Mouse (Mus musculus): ENCODE measurements around the gene Gga3. TPM values are rescaled to one million over a fixed set of nuclear protein-coding genes. Genes with fewer than 3 reads are reported as not detected.

Gene Gga3
- polyA plus RNA-seq, 1 experiment, result 102 TPM

DNA sequence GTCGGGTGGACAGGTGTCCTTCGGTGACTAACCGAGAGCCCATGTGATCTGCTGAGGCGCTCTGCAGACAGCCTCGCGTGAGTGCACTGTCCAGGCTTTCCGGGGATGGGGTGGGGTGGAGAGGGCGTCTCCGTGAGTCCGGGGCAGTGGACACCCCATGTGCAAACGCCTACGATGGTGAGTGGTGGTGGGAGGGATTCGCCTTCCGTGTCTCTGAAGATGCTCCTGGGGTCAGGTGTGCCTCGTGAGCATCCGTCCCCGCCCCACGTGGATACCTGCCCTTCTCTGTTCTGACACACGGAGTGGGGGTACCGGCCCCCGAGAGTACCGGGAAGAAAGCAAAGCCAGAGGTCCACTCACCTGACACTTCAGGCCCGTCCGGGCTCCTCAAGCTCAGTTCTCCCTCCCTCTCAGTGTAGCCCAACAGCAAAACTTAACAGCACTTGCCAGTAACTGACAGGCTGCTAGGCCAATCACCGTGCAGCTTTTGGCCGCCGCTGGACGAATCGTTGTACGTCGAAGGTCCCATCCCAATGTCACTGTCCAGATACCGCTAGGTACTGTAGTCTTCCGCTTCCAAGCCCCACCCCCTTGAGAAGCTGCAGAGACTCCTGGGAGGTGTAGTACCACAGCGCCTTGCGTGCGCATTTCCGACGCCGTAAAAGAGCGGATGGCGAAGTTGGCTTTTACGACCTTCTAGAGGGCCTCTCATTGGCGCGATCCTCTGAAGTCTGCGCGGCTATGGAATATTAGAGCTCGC is 24.0 kb upstream of the Gga3 start, which contains the start of gene Slc25a19:
Gene Slc25a19, minus strand, starts transcription at position 591 of the 760 bp plus-strand sequence.
- peak within 1 kb of the TSS; percentile 78 for H3K4me3 ChIP-seq (ENCODE audit: control insufficient read depth, insufficient read depth, low read length)
- no peaks in the 10 kb centered on the region for H3K27me3 ChIP-seq (ENCODE audit: control insufficient read depth, insufficient read depth, low read length)
- H3K27ac ChIP-seq (ENCODE audit: control insufficient read depth, insufficient read depth, low read length), result no peak within 1 kb of the TSS
- H3K4me1 ChIP-seq (replicated peaks; ENCODE audit: control insufficient read depth, insufficient read depth, low read length), result peaks cover 9% of the 10 kb centered on the region
- peak; percentile 98 for DNase-seq
- peaks cover 2% of the 10 kb centered on the region for H3K36me3 ChIP-seq (ENCODE audit: control insufficient read depth, insufficient read depth, low read length)
- under 1% methylated on average over 47 of the region's 47 CpGs for WGBS
- TF ChIP-seq POLR2A (IDR thresholded peaks at IDR 0.05; ENCODE audit: control insufficient read depth, extremely low read depth, insufficient read depth, low read length, poor library complexity) (peak; percentile 53; the same call in 1 of the 2 replicates), CTCF (IDR thresholded peaks at IDR 0.05; ENCODE audit: borderline replicate concordance, control insufficient read depth, extremely low read depth, insufficient read depth, low read length, poor library complexity) (peak; percentile 38; the same call in 1 of the 2 replicates)

- H3K4me1 ChIP-seq (replicated peaks; ENCODE audit: control insufficient read depth, insufficient read depth, low read length), result peaks cover 9% of the 10 kb centered on the region
- H3K27ac ChIP-seq (ENCODE audit: control insufficient read depth, insufficient read depth, low read length), result no peak overlapping the region
- DNase-seq, result no peak
- H3K36me3 ChIP-seq (ENCODE audit: control insufficient read depth, insufficient read depth, low read length), result peaks cover 10% of the 10 kb centered on the region
- H3K27me3 ChIP-seq (ENCODE audit: control insufficient read depth, insufficient read depth, low read length), result no peaks in the 10 kb centered on the region
- H3K4me3 ChIP-seq (ENCODE audit: control insufficient read depth, insufficient read depth, low read length), result peak overlapping the region; percentile 78; the same call in 1 of the 2 replicates
- WGBS, result 75% methylated on average over 11 of the region's 11 CpGs
- no peak for TF ChIP-seq POLR2A (IDR thresholded peaks at IDR 0.05; ENCODE audit: control insufficient read depth, extremely low read depth, insufficient read depth, low read length, poor library complexity)
- no peak for TF ChIP-seq CTCF (IDR thresholded peaks at IDR 0.05; ENCODE audit: borderline replicate concordance, control insufficient read depth, extremely low read depth, insufficient read depth, low read length, poor library complexity)
These were observed 23.2 kb upstream of the Gga3 start for GRCm38 (mm10) chr11:115626824-115627616.

DNA sequence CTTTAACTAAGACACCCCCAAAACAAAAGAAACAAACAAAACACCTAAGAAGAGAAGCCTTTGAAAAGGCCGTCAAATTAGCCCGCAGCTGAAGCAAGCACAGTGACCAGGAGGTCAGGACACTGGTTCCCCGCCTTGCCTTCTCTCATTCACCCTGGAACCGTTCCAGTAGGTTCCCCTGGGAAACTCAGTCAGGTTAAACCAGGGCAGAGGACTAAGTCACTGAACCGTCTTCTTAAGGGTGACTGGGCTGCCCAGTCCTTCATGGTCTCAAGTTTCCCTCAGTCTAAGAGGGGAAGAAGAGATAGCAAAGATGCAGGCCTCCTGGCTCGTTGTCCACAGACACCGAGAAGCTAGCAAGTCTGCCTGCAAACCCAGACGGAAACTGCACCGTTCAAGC is 22.0 kb upstream of the Gga3 start:
- no peak for TF ChIP-seq POLR2A (IDR thresholded peaks at IDR 0.05; ENCODE audit: control insufficient read depth, extremely low read depth, insufficient read depth, low read length, poor library complexity)
- TF ChIP-seq CTCF (IDR thresholded peaks at IDR 0.05; ENCODE audit: borderline replicate concordance, control insufficient read depth, extremely low read depth, insufficient read depth, low read length, poor library complexity), result no peak
- no peak for DNase-seq
- 96% methylated on average over 9 of the region's 9 CpGs for WGBS

GRCm38 (mm10) chr11:115623487-115624070 is 19.7 kb upstream of the Gga3 start:
- H3K4me3 ChIP-seq (ENCODE audit: control insufficient read depth, insufficient read depth, low read length), result no peak overlapping the region
- no peak for DNase-seq
- TF ChIP-seq POLR2A (IDR thresholded peaks at IDR 0.05; ENCODE audit: control insufficient read depth, extremely low read depth, insufficient read depth, low read length, poor library complexity) (no peak), CTCF (IDR thresholded peaks at IDR 0.05; ENCODE audit: borderline replicate concordance, control insufficient read depth, extremely low read depth, insufficient read depth, low read length, poor library complexity) (0 out of 2 replicates have a peak, but pooled peaks have one; percentile 8)
- no peaks in the 10 kb centered on the region for H3K27me3 ChIP-seq (ENCODE audit: control insufficient read depth, insufficient read depth, low read length)
- WGBS, result 89% methylated on average over 9 of the region's 9 CpGs
- peaks cover 21% of the 10 kb centered on the region for H3K36me3 ChIP-seq (ENCODE audit: control insufficient read depth, insufficient read depth, low read length)
- H3K27ac ChIP-seq (ENCODE audit: control insufficient read depth, insufficient read depth, low read length), result no peak overlapping the region
- H3K4me1 ChIP-seq (replicated peaks; ENCODE audit: control insufficient read depth, insufficient read depth, low read length), result peaks cover 3% of the 10 kb centered on the region; the same call in 1 of the 2 replicates

More for the DNA sequence above, 22.0 kb upstream of the Gga3 start:
- Histone ChIP-seq H3K4me1 (replicated peaks; ENCODE audit: control insufficient read depth, insufficient read depth, low read length) (peaks cover 5% of the 10 kb centered on the region), H3K4me3 (ENCODE audit: control insufficient read depth, insufficient read depth, low read length) (no peak overlapping the region), H3K36me3 (ENCODE audit: control insufficient read depth, insufficient read depth, low read length) (peaks cover 11% of the 10 kb centered on the region), H3K27ac (ENCODE audit: control insufficient read depth, insufficient read depth, low read length) (no peak overlapping the region), H3K27me3 (ENCODE audit: control insufficient read depth, insufficient read depth, low read length) (no peaks in the 10 kb centered on the region)

DNA sequence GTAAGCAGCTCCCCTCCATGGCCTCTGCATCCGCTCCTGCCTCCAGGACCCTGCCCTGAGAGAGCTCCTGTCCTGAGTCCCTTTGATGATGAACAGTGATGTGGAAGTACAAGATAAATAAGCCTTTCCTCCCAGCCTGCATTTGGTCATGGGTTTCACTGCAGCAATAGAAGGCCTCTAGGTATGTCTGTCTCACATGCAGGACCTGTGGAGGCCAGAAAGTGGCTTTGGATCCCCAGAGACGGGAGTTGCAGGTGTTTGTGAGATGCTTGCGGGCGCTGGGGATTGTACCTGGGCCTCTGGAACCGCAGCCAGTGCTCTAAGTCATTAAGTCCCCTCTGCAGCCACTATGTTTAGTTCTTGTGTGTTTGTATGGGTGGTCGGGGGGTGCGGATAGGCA is 16.1 kb upstream of the Gga3 start:
- no peaks in the 10 kb centered on the region for H3K4me1 ChIP-seq (replicated peaks; ENCODE audit: control insufficient read depth, insufficient read depth, low read length)
- no peak overlapping the region for H3K27ac ChIP-seq (ENCODE audit: control insufficient read depth, insufficient read depth, low read length)
- no peak overlapping the region for H3K4me3 ChIP-seq (ENCODE audit: control insufficient read depth, insufficient read depth, low read length)
- no peak for DNase-seq
- peaks cover 21% of the 10 kb centered on the region for H3K36me3 ChIP-seq (ENCODE audit: control insufficient read depth, insufficient read depth, low read length)
- no peaks in the 10 kb centered on the region for H3K27me3 ChIP-seq (ENCODE audit: control insufficient read depth, insufficient read depth, low read length)
- WGBS, result over 99% methylated on average over 7 of the region's 7 CpGs
- no peak for TF ChIP-seq CTCF (IDR thresholded peaks at IDR 0.05; ENCODE audit: borderline replicate concordance, control insufficient read depth, extremely low read depth, insufficient read depth, low read length, poor library complexity)
- TF ChIP-seq POLR2A (IDR thresholded peaks at IDR 0.05; ENCODE audit: control insufficient read depth, extremely low read depth, insufficient read depth, low read length, poor library complexity), result no peak

Data from thymus, adult 2 months (tissue).